Mouse (Mus musculus) forebrain, embryonic 12.5 days (tissue): ENCODE results near the gene Plekhg1. TPM values are rescaled to one million over a fixed set of nuclear protein-coding genes. Genes with fewer than 3 reads are reported as not detected.
A peak's percentile ranks its signal among the peaks of the same experiment; 100 is the strongest.

Experiments
- ATAC-seq: fragments of 200-750 bp; cut with Nextera tagmentation; 2 replicates; pipeline ENCODE4 v1.8.0; 2017; ENCODE audit warnings: moderate TSS enrichment; ENCODE audit not compliant: low FRiP score
- H3K27ac ChIP-seq: fragments of 300-500 bp; sonication (generic); 2 replicates; pipeline ENCODE4 v1.5.1; 2016; ENCODE audit warnings: mild to moderate bottlenecking
- H3K27me3 ChIP-seq: fragments of 300-500 bp; sonication (generic); 2 replicates; pipeline ENCODE4 v1.6.1; 2016; ENCODE audit warnings: mild to moderate bottlenecking
- H3K36me3 ChIP-seq: fragments of 300-500 bp; sonication (generic); replicated peaks from 2 replicates; pipeline ENCODE4 v1.6.1; 2016; ENCODE audit warnings: mild to moderate bottlenecking
- H3K4me1 ChIP-seq: fragments of 300-500 bp; sonication (generic); 2 replicates; pipeline ENCODE4 v1.6.1; 2016
- H3K4me2 ChIP-seq: fragments of 300-500 bp; sonication (generic); 2 replicates; pipeline ENCODE4 v1.6.1; 2016; ENCODE audit warnings: mild to moderate bottlenecking, moderate library complexity
- H3K4me3 ChIP-seq: fragments of 300-500 bp; sonication (generic); replicated peaks from 2 replicates; pipeline ENCODE4 v1.5.1; 2016; ENCODE audit warnings: mild to moderate bottlenecking
- H3K9ac ChIP-seq: fragments of 300-500 bp; sonication (generic); 2 replicates; pipeline ENCODE4 v1.6.1; 2016; ENCODE audit warnings: mild to moderate bottlenecking
- H3K9me3 ChIP-seq: fragments of 300-500 bp; sonication (generic); 2 replicates; pipeline ENCODE4 v1.6.1; 2016
- WGBS: fragments of 180-500 bp; shearing (Covaris S2); methylation state at CpG from one replicate; pipeline ENCODE4 v1.1.7; 2016; 5-methylcytosine and 5-hydroxymethylcytosine counted together
- polyA plus RNA-seq: library from polyadenylated mRNA; unstranded; fragments of >200 nt; fragmentation: Nextera tagmentation; extraction: Ambion mirVana; gene quantifications from 2 replicates; pipeline ENCODE4 v1.2.1, GENCODE M21; 2016

The Plekhg1 gene
- polyA plus RNA-seq, 1 experiment from 2014 or later, result 14.9 TPM

DNA sequence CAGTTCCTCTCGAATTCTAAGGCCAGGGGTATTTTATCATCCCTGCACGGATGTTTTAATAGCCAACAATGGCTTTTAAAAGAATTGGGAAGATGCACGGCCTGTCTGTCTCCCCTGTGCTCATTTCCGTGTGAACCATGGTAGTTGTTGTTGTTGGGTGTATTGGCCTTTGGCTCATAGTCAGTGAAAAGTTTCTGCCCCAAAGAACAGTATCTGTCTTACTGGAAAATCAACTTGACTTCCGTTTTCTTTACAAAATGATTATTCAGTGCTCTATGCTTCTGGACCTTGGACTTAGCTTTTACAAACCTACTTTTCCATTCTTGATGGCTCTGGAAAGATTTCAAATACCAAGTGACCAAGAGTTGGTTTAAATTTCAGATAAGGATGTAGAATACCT, 104.3 kb downstream of the Plekhg1 start:
- ATAC-seq, result no peak
- Histone ChIP-seq H3K27me3 (no peaks in the 10 kb centered on the region), H3K9me3 (no peaks in the 10 kb centered on the region), H3K4me2 (no peak overlapping the region), H3K9ac (no peak overlapping the region), H3K4me1 (no peaks in the 10 kb centered on the region), H3K36me3 (no peaks in the 10 kb centered on the region), H3K27ac (no peak overlapping the region), H3K4me3 (no peak overlapping the region)
- 83% methylated on average over 5 of the region's 5 CpGs for WGBS

- Histone ChIP-seq H3K4me2 (no peak overlapping the region), H3K4me1 (peaks cover 9% of the 10 kb centered on the region; the same call in 1 of the 2 replicates), H3K4me3 (no peak overlapping the region), H3K27me3 (no peaks in the 10 kb centered on the region), H3K27ac (no peak overlapping the region), H3K9me3 (no peaks in the 10 kb centered on the region), H3K9ac (no peak overlapping the region), H3K36me3 (no peaks in the 10 kb centered on the region)
- ATAC-seq, result no peak
- 58% methylated on average over 2 of the region's 2 CpGs for WGBS
These were observed 106.9 kb downstream of the Plekhg1 start for GRCm38 (mm10) chr10:3847021-3847420.

DNA sequence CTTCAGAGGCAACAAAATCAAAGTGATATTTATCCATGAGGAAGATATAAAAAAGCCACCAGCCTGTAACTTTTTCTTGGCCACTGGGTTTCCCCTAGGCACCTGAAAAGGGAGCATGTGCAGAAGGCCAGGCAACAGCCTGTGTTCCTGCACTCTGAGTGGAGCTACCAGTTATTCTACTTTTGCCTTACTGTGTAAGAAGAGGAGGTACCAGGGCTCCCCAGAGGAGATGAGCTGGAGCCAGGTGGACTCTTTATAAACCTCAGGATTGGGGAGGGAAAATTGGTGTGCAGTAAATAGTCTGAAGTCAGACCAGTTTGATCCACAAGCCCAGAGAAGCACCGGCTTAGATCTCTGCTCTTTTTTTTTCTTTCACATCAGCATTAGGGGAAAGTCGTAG, 111.3 kb downstream of the Plekhg1 start:
- H3K36me3 ChIP-seq, result no peaks in the 10 kb centered on the region
- no peak overlapping the region for H3K4me3 ChIP-seq
- H3K27me3 ChIP-seq, result no peaks in the 10 kb centered on the region
- H3K27ac ChIP-seq, result no peak overlapping the region
- 19% methylated on average over 2 of the region's 2 CpGs for WGBS
- H3K9me3 ChIP-seq, result no peaks in the 10 kb centered on the region
- peaks cover 10% of the 10 kb centered on the region; the same call in 1 of the 2 replicates for H3K4me1 ChIP-seq
- no peak for ATAC-seq
- H3K4me2 ChIP-seq, result no peak overlapping the region
- no peak overlapping the region for H3K9ac ChIP-seq

- 67% methylated on average over 3 of the region's 3 CpGs for WGBS
- no peak overlapping the region for H3K4me2 ChIP-seq
- no peak for ATAC-seq
These were observed 112.6 kb downstream of the Plekhg1 start for GRCm38 (mm10) chr10:3852733-3853132.

DNA sequence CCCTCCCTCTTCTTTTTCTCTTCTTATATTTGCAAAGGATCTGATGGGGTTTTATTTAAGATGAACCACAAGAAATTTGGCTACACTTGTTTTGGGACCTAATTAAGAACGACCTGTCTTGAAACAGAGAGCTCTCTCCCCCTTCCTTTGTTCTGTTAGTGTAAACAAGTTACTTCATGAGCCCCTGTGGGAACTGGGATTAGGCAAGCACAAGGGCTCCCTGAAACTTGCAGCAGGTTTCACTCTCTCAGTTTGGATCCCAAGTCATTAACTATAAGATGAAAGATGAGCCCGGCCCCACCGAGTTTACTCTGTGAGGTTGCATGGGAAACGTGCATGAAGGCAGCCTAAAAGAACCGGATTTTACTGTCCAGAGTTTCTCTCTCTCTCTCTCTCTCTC, 117.7 kb downstream of the Plekhg1 start:
- Histone ChIP-seq H3K36me3 (no peaks in the 10 kb centered on the region), H3K4me3 (no peak overlapping the region), H3K9ac (no peak overlapping the region; the same call in 1 of the 2 replicates), H3K27me3 (0 out of 2 replicates have a peak, but pooled peaks cover 3% of the 10 kb centered on the region), H3K27ac (peak overlapping the region; percentile 65), H3K4me2 (0 out of 2 replicates have a peak overlapping the region, but pooled peaks have one; percentile 8), H3K4me1 (peaks cover 36% of the 10 kb centered on the region), H3K9me3 (no peaks in the 10 kb centered on the region)
- ATAC-seq, result peak; percentile 24; the same call in 1 of the 2 replicates
- 7% methylated on average over 5 of the region's 5 CpGs for WGBS

More at GRCm38 (mm10) chr10:3852733-3853132, 112.6 kb downstream of the Plekhg1 start:
- Histone ChIP-seq H3K27ac (no peak overlapping the region), H3K4me3 (no peak overlapping the region), H3K27me3 (no peaks in the 10 kb centered on the region), H3K4me1 (peaks cover 18% of the 10 kb centered on the region; the same call in 1 of the 2 replicates), H3K9ac (no peak overlapping the region), H3K9me3 (no peaks in the 10 kb centered on the region), H3K36me3 (no peaks in the 10 kb centered on the region)

DNA sequence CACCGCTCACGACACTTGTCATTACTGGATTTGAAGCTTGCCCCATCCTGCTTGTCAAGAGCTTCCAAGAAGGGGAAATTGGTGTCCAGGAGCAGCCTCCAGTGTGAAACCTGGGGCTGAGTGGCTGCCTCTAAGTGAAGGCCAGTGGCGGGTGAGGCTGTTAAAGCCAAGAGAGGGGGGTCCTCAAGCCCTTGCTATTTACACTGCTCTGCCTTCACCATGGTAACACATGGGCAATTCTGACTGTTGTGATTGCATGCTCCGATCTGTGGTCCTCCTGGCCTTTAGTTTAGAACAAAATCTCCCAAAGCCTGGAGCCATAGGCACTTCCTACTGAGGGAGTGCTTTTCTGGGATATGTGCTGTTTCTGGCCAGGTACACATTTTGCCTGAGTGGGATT, 118.3 kb downstream of the Plekhg1 start:
- 0 out of 2 replicates have a peak, but pooled peaks cover 3% of the 10 kb centered on the region for H3K27me3 ChIP-seq
- 0 out of 2 replicates have a peak overlapping the region, but pooled peaks have one; percentile 8 for H3K4me2 ChIP-seq
- no peaks in the 10 kb centered on the region for H3K9me3 ChIP-seq
- peaks cover 41% of the 10 kb centered on the region for H3K4me1 ChIP-seq
- peak; percentile 74 for ATAC-seq
- H3K4me3 ChIP-seq, result no peak overlapping the region
- H3K36me3 ChIP-seq, result no peaks in the 10 kb centered on the region
- WGBS, result 24% methylated on average over 4 of the region's 4 CpGs
- no peak overlapping the region for H3K9ac ChIP-seq
- H3K27ac ChIP-seq, result peak overlapping the region; percentile 65

- peak; percentile 13; the same call in 1 of the 2 replicates for ATAC-seq
- H3K36me3 ChIP-seq, result no peaks in the 10 kb centered on the region
- WGBS, result 30% methylated on average over 11 of the region's 11 CpGs
- H3K4me1 ChIP-seq, result peaks cover 48% of the 10 kb centered on the region
- H3K27me3 ChIP-seq, result 0 out of 2 replicates have a peak, but pooled peaks cover 3% of the 10 kb centered on the region
- H3K27ac ChIP-seq, result 0 out of 2 replicates have a peak overlapping the region, but pooled peaks have one; percentile 65
- no peaks in the 10 kb centered on the region for H3K9me3 ChIP-seq
- no peak overlapping the region for H3K9ac ChIP-seq
- no peak overlapping the region for H3K4me2 ChIP-seq
- no peak overlapping the region for H3K4me3 ChIP-seq
These were observed 119.0 kb downstream of the Plekhg1 start for GRCm38 (mm10) chr10:3858961-3859714.

DNA sequence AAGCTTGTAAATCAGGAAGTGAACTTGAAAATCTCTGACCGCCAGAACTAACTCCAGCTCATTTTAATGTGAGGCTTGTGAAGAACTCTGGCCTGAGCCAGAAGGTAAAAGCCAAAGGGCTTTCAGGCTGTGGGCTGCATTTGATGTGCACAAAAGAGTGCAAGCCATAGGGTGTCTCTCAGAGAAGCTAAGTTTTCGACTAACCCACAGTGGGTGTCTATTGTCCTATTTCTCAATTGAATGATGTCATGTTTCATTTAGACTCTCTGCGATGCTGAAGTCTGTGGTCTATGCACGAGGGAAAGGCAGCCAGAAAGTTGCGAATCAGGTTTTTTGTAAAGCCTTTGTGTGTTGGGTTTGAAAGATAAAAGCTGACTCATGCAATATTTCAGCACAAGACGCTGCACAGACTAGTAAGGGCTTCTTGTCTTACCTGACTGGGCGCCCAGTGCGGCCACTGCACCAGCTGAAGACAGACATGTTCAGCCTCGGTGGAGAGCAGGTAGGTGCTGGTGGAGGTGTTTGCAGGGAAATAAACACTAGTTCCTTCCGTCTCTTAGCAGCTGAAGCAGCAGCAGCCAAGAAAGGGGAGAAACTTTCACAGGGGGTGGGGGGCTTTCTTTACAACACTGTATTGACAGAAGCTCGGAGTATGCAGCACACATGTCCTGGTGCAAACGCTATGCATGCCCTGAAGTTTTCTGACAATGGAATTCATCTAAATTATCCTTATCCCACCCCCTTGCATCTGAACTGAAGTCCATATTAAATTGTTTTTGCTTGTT, 123.4 kb downstream of the Plekhg1 start:
- H3K9ac ChIP-seq, result peak overlapping the region; percentile 42
- H3K4me3 ChIP-seq, result peak overlapping the region; percentile 33
- peak; percentile 71 for ATAC-seq
- peak overlapping the region; percentile 83 for H3K27ac ChIP-seq
- no peaks in the 10 kb centered on the region for H3K9me3 ChIP-seq
- 3% methylated on average over 12 of the region's 12 CpGs for WGBS
- H3K4me1 ChIP-seq, result peaks cover 39% of the 10 kb centered on the region
- H3K4me2 ChIP-seq, result peak overlapping the region; percentile 59
- H3K36me3 ChIP-seq, result no peaks in the 10 kb centered on the region
- 0 out of 2 replicates have a peak, but pooled peaks cover 3% of the 10 kb centered on the region for H3K27me3 ChIP-seq

- Histone ChIP-seq H3K4me2 (peak overlapping the region; percentile 59), H3K9ac (peak overlapping the region; percentile 42), H3K4me3 (peak overlapping the region; percentile 33), H3K27me3 (no peaks in the 10 kb centered on the region), H3K4me1 (peaks cover 33% of the 10 kb centered on the region), H3K9me3 (no peaks in the 10 kb centered on the region), H3K36me3 (no peaks in the 10 kb centered on the region), H3K27ac (peak overlapping the region; percentile 83)
- WGBS, result 8% methylated on average over 6 of the region's 6 CpGs
- ATAC-seq, result peak; percentile 42; the same call in 1 of the 2 replicates
These were observed 124.0 kb downstream of the Plekhg1 start for GRCm38 (mm10) chr10:3864196-3864540.

- H3K4me1 ChIP-seq, result peaks cover 22% of the 10 kb centered on the region
- no peaks in the 10 kb centered on the region for H3K9me3 ChIP-seq
- H3K27me3 ChIP-seq, result no peaks in the 10 kb centered on the region
- H3K27ac ChIP-seq, result no peak overlapping the region
- ATAC-seq, result no peak
- no peak overlapping the region for H3K9ac ChIP-seq
- no peak overlapping the region for H3K4me3 ChIP-seq
- H3K4me2 ChIP-seq, result no peak overlapping the region
- H3K36me3 ChIP-seq, result no peaks in the 10 kb centered on the region
These were observed 127.1 kb downstream of the Plekhg1 start for GRCm38 (mm10) chr10:3867298-3867697.

DNA sequence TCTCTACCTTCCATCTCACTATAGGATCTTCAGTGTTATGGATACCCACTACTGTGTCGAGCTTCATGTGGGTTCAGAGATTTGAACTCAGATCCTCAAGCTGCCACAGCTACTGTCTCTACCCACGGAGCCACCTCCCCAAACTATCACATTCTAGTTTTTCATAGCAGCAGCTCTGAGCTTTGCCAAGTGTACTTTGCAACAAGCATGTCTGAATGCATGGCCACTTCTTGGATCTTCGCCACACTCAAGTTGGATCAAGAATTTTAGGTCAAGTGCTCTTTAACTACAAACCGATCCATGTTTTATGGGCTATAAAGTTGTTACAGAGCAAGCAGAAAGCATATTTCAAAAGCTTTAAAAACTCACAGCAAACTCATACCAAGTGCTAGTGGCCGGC, 130.7 kb downstream of the Plekhg1 start:
- Histone ChIP-seq H3K9me3 (no peaks in the 10 kb centered on the region), H3K27ac (no peak overlapping the region), H3K27me3 (no peaks in the 10 kb centered on the region), H3K36me3 (peaks cover 9% of the 10 kb centered on the region), H3K9ac (no peak overlapping the region), H3K4me1 (no peaks in the 10 kb centered on the region), H3K4me3 (no peak overlapping the region), H3K4me2 (no peak overlapping the region)
- no peak for ATAC-seq
- 91% methylated on average over 5 of the region's 5 CpGs for WGBS

DNA sequence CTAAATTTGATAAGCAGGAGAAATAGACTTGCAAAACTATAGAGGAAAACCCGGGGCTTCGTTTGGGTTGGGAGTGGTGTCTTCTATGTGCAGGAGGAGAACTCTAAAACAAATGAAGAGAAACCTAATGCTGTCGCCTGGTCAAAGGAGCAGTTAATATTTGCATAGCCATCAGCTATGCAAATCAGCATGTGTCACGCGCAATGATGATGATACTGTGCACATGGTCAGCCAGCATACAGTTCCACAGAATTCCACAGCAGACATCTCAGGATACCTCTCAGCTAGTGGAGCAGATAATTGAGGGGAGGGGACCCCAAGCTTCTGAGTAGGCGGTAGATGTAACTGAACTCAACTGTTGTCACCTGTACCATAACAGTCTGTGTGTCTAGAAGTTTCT, 133.3 kb downstream of the Plekhg1 start:
- no peak overlapping the region for H3K4me2 ChIP-seq
- peaks cover 9% of the 10 kb centered on the region for H3K36me3 ChIP-seq
- no peaks in the 10 kb centered on the region for H3K9me3 ChIP-seq
- no peaks in the 10 kb centered on the region for H3K27me3 ChIP-seq
- 91% methylated on average over 6 of the region's 6 CpGs for WGBS
- H3K27ac ChIP-seq, result no peak overlapping the region
- no peaks in the 10 kb centered on the region for H3K4me1 ChIP-seq
- ATAC-seq, result no peak
- H3K9ac ChIP-seq, result no peak overlapping the region
- H3K4me3 ChIP-seq, result no peak overlapping the region
